Mouse (Mus musculus) liver, adult 2 months (tissue): ENCODE measurements at regions not wholly inside any gene's neighbourhood (a gene's known extent, or its start where the extent isn't known, plus 50 kb on each side); places are given as distances from the start of the nearest gene placed in this dataset.

ENCODE experiments used
- CTCF ChIP-seq: fragments of 200-500 bp; IDR thresholded peaks from 2 replicates; pipeline ENCODE4 v1.5.1; 2011; ENCODE audit warnings: low read depth, low read length, control low read depth
- POLR2A ChIP-seq: fragments of 200-500 bp; IDR thresholded peaks from 2 replicates; pipeline ENCODE4 v1.6.1; 2011; ENCODE audit warnings: low read length, control low read depth; ENCODE audit not compliant: insufficient read depth; ENCODE audit errors: extremely low read depth

GRCm38 (mm10) chr12:70720178-70720894 is 105.0 kb upstream of the Frmd6 start:
- TF ChIP-seq CTCF (no peak), POLR2A (no peak)
